Mouse (Mus musculus): ENCODE data around the gene Spock2.

DNA sequence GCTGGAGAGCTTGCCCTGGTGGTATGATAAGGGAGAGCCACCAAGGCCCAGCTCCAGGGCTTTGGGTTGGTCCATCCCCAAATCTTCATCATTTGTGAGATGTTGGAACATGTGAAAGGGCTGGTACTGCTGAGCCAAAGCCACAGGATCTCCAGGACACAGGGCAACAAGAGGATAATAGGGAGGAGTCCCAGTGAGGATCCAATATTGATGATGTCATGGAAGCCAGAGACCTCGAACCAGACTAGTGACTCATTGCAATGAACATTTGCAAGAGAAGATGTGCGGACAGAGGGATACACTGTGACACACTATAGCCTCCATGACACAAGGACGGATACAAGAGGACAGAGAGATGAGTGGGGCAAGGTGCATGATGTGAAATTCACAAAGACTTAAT lies 52.1 kb downstream of the Spock2 start:
- TF ChIP-seq FLI1 (IDR thresholded peaks at IDR 0.05; ENCODE audit: low read length) (no peak), GATA1 (IDR thresholded peaks at IDR 0.05; ENCODE audit: borderline replicate concordance, low read length) (no peak)

Data from megakaryocyte, embryonic 14.5 days (primary cell).